Mouse (Mus musculus) MEL (cell line): ENCODE data around the gene Kit.

Source experiments
- CTCF ChIP-seq, 3 experiments: IDR thresholded peaks in 2 of 3; conservative IDR thresholded peaks in 1 of 3; 2 replicates each; pipeline ENCODE4 v1.5.1; 2011 to 2012; ENCODE audit warnings: low read length in 3 of 3, low read depth in 2 of 3, mild to moderate bottlenecking in 2 of 3, improper control_type of control experiment in 1 of 3, inconsistent platforms in 1 of 3, mixed read lengths in 1 of 3, moderate library complexity in 1 of 3; ENCODE audit not compliant: control insufficient read depth in 1 of 3, insufficient read depth in 1 of 3, poor library complexity in 1 of 3, severe bottlenecking in 1 of 3
- EP300 ChIP-seq, 2 experiments: IDR thresholded peaks; 2 replicates each; pipeline ENCODE4 v1.6.1; 2011; ENCODE audit warnings: improper control_type of control experiment in 2 of 2, low read length in 2 of 2, low read depth in 1 of 2, mild to moderate bottlenecking in 1 of 2
- GATA1 ChIP-seq: IDR thresholded peaks from 2 replicates; pipeline ENCODE4 v1.6.1; 2011; ENCODE audit warnings: low read depth, low read length, improper control_type of control experiment
- MEF2A ChIP-seq: IDR thresholded peaks from 2 replicates; pipeline ENCODE4 v1.6.1; 2014; ENCODE audit warnings: low read depth, mild to moderate bottlenecking, inconsistent platforms, low read length, improper control_type of control experiment; ENCODE audit not compliant: poor library complexity, insufficient replicate concordance, severe bottlenecking; ENCODE audit errors: extremely low read depth
- NELFE ChIP-seq: IDR thresholded peaks from 2 replicates; pipeline ENCODE4 v1.6.1; 2011; ENCODE audit warnings: low read depth, low read length, improper control_type of control experiment
- POLR2A ChIP-seq, 2 experiments: IDR thresholded peaks; 2 replicates each; pipeline ENCODE4 v1.6.1; 2011 to 2012; ENCODE audit warnings: low read length in 2 of 2, mild to moderate bottlenecking in 2 of 2, control low read depth in 1 of 2, improper control_type of control experiment in 1 of 2, low read depth in 1 of 2, moderate library complexity in 1 of 2; ENCODE audit not compliant: control insufficient read depth in 1 of 2, insufficient read depth in 1 of 2, poor library complexity in 1 of 2
- SMC3 ChIP-seq: IDR thresholded peaks from 2 replicates; pipeline ENCODE4 v1.6.1; 2011; ENCODE audit warnings: low read depth, low read length, improper control_type of control experiment
- TAL1 ChIP-seq: IDR thresholded peaks from 2 replicates; pipeline ENCODE4 v1.6.1; 2012; ENCODE audit warnings: mild to moderate bottlenecking, inconsistent platforms, low read length, moderate library complexity, mixed read lengths
- TCF12 ChIP-seq: IDR thresholded peaks from 2 replicates; pipeline ENCODE4 v1.6.1; 2014; ENCODE audit warnings: low read depth, mild to moderate bottlenecking, inconsistent platforms, low read length, improper control_type of control experiment, moderate library complexity
- USF1 ChIP-seq: IDR thresholded peaks from 2 replicates; pipeline ENCODE4 v1.6.1; 2014; ENCODE audit warnings: low read depth, mild to moderate bottlenecking, inconsistent platforms, low read length, improper control_type of control experiment, moderate library complexity
- ZC3H11A ChIP-seq: IDR thresholded peaks from 2 replicates; pipeline ENCODE4 v1.6.1; 2012; ENCODE audit warnings: low read depth, mild to moderate bottlenecking, inconsistent platforms, low read length, improper control_type of control experiment
- ZNF384 ChIP-seq: IDR thresholded peaks from 2 replicates; pipeline ENCODE4 v1.6.1; 2012; ENCODE audit warnings: low read depth, mild to moderate bottlenecking, inconsistent platforms, low read length, improper control_type of control experiment

GRCm38 (mm10) chr5:75671136-75671788 lies 96.5 kb downstream of the Kit start:
- TF ChIP-seq CTCF (IDR thresholded peaks at IDR 0.05 in 2 of 3, conservative IDR thresholded peaks at IDR 0.05 in 1 of 3; ENCODE audit: control insufficient read depth in 1 of 3, insufficient read depth in 1 of 3, low read depth in 2 of 3, low read length in 3 of 3, poor library complexity in 1 of 3, severe bottlenecking in 1 of 3) = no peak
- no peak for TF ChIP-seq TAL1
- no peak for TF ChIP-seq MEF2A
- no peak for TF ChIP-seq TCF12
- no peak for TF ChIP-seq POLR2A (IDR thresholded peaks at IDR 0.05; ENCODE audit: control insufficient read depth in 1 of 2, insufficient read depth in 1 of 2, low read depth in 1 of 2, low read length in 2 of 2, poor library complexity in 1 of 2)
- TF ChIP-seq GATA1 = no peak
- no peak for TF ChIP-seq ZC3H11A
- TF ChIP-seq EP300 (IDR thresholded peaks at IDR 0.05; ENCODE audit: low read depth in 1 of 2, low read length in 2 of 2) = no peak
- TF ChIP-seq NELFE = no peak
- no peak for TF ChIP-seq USF1
- no peak for TF ChIP-seq SMC3
- TF ChIP-seq ZNF384 = no peak
